Mouse (Mus musculus): ENCODE data around the gene Meox1. TPM values are rescaled to one million over a fixed set of nuclear protein-coding genes. Genes with fewer than 3 reads are reported as not detected.
A peak's percentile ranks its signal among the peaks of the same experiment; 100 is the strongest.

Gene Meox1
- polyA plus RNA-seq, 1 experiment from 2014 or later, result 15.2 TPM

DNA sequence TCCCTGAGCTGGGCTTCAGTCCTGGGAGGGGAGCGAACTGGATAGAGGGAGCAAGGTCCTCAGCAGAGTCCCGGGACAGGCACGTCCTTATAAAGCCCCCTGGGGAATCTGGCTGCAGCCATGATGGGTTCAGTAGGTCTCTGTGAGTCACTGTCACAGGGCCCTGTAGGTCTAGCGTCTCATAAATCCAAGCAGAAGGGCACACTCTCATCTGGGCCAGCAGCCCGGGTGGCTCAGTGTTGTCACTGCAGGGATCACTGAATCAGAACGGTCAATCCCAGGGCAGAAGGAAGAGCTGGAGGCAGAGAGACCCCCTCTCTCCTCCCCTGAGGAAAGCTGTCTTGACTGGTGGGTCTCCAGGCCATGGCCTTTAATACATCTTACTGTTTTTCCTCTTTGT is 14.6 kb upstream of the Meox1 start:
- peak; percentile 53; the same call in 1 of the 2 replicates for ATAC-seq (ENCODE audit: low FRiP score, low TSS enrichment)
- no peak overlapping the region for H3K4me2 ChIP-seq (replicated peaks; ENCODE audit: low read depth, low read length)
- H3K9me3 ChIP-seq (ENCODE audit: low read length), result no peaks in the 10 kb centered on the region
- H3K27ac ChIP-seq (ENCODE audit: low read length), result no peak overlapping the region
- no peaks in the 10 kb centered on the region for H3K36me3 ChIP-seq (ENCODE audit: insufficient read depth, low read length)
- no peak overlapping the region for H3K9ac ChIP-seq (replicated peaks; ENCODE audit: low read length)
- no peak overlapping the region for H3K4me3 ChIP-seq (ENCODE audit: low read length)
- peaks cover 25% of the 10 kb centered on the region for H3K4me1 ChIP-seq (ENCODE audit: insufficient read depth, low read length)
- H3K27me3 ChIP-seq (ENCODE audit: insufficient read depth, low read length), result no peaks in the 10 kb centered on the region
- 16% methylated on average over 6 of the region's 6 CpGs for WGBS

DNA sequence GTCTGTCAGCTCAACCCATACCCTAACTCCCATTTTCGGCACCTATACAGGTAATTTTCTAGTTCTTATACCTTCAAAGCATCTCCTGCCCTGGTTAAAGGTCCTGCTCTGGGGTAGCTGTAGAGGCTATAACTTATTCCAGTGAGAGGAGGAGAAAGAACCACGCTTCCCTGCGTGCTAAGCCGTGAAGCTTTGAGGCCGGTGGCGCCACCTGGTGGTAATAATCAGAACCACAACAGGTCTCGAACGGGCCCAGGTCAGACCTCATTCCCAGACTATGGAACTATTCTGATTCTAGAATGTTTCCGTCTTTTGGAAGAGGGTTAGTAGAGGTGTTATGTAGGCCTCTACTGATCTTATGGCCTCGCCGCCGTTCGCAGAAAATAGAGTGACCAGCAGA is 10.9 kb upstream of the Meox1 start:
- Histone ChIP-seq H3K4me2 (replicated peaks; ENCODE audit: low read depth, low read length) (no peak overlapping the region), H3K27ac (ENCODE audit: low read length) (no peak overlapping the region), H3K9ac (replicated peaks; ENCODE audit: low read length) (no peak overlapping the region), H3K4me1 (ENCODE audit: insufficient read depth, low read length) (peaks cover 37% of the 10 kb centered on the region), H3K4me3 (ENCODE audit: low read length) (no peak overlapping the region), H3K36me3 (ENCODE audit: insufficient read depth, low read length) (no peaks in the 10 kb centered on the region), H3K27me3 (ENCODE audit: insufficient read depth, low read length) (no peaks in the 10 kb centered on the region), H3K9me3 (ENCODE audit: low read length) (no peaks in the 10 kb centered on the region)
- WGBS, result 34% methylated on average over 13 of the region's 13 CpGs
- no peak for ATAC-seq (ENCODE audit: low FRiP score, low TSS enrichment)

DNA sequence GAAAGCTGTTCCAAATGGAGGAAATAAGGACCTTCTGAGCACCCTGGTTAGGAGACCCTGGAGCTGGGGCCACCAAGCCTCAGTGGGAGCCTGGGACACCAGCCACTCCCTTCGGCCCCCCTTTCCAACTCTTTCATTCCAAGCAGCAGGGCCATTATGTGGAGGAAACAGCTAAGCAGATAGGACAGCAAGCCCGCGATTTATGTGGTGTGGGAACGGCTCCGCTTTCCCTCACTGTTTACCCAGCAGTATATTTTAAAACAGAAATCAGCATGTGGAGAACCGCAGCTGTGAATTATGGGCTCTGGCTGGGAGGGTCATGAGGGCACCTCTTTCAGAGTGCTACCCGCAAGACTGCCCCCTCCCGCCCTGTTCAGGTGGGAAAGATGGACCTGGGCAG is 7.1 kb upstream of the Meox1 start:
- Histone ChIP-seq H3K9me3 (ENCODE audit: low read length) (no peaks in the 10 kb centered on the region), H3K27me3 (ENCODE audit: insufficient read depth, low read length) (no peaks in the 10 kb centered on the region), H3K4me3 (ENCODE audit: low read length) (no peak overlapping the region), H3K36me3 (ENCODE audit: insufficient read depth, low read length) (no peaks in the 10 kb centered on the region), H3K4me2 (replicated peaks; ENCODE audit: low read depth, low read length) (0 out of 2 replicates have a peak overlapping the region, but pooled peaks have one; percentile 2), H3K4me1 (ENCODE audit: insufficient read depth, low read length) (peaks cover 35% of the 10 kb centered on the region), H3K27ac (ENCODE audit: low read length) (peak overlapping the region; percentile 68; the same call in 1 of the 2 replicates), H3K9ac (replicated peaks; ENCODE audit: low read length) (no peak overlapping the region)
- WGBS, result 9% methylated on average over 8 of the region's 8 CpGs
- ATAC-seq (ENCODE audit: low FRiP score, low TSS enrichment), result peak; percentile 20; the same call in 1 of the 2 replicates

DNA sequence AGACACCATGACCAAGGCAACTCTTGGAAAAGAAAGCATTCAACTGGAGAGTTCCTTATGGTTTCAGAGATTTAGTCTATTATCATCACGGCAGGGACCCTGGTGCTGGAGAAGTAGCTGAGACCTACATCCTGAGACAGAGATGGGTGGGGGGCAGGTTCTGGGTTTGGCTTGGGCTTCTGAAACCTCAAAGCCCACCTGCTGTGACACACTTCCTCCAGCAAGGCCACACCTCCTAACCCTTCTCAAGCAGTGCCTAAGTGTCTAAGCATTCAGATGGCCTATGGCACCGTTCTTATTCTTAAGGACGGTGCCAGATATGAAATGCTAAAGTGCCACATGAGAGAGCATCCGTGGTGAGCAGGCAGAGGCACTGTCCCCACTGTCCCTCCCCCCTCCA is 4.2 kb upstream of the Meox1 start:
- WGBS, result 89% methylated on average over 4 of the region's 4 CpGs
- Histone ChIP-seq H3K4me3 (ENCODE audit: low read length) (no peak overlapping the region), H3K9ac (replicated peaks; ENCODE audit: low read length) (no peak overlapping the region), H3K27ac (ENCODE audit: low read length) (no peak overlapping the region), H3K36me3 (ENCODE audit: insufficient read depth, low read length) (no peaks in the 10 kb centered on the region), H3K4me2 (replicated peaks; ENCODE audit: low read depth, low read length) (no peak overlapping the region), H3K4me1 (ENCODE audit: insufficient read depth, low read length) (peaks cover 43% of the 10 kb centered on the region), H3K9me3 (ENCODE audit: low read length) (no peaks in the 10 kb centered on the region), H3K27me3 (ENCODE audit: insufficient read depth, low read length) (no peaks in the 10 kb centered on the region; the same call in 1 of the 2 replicates)
- no peak for ATAC-seq (ENCODE audit: low FRiP score, low TSS enrichment)

DNA sequence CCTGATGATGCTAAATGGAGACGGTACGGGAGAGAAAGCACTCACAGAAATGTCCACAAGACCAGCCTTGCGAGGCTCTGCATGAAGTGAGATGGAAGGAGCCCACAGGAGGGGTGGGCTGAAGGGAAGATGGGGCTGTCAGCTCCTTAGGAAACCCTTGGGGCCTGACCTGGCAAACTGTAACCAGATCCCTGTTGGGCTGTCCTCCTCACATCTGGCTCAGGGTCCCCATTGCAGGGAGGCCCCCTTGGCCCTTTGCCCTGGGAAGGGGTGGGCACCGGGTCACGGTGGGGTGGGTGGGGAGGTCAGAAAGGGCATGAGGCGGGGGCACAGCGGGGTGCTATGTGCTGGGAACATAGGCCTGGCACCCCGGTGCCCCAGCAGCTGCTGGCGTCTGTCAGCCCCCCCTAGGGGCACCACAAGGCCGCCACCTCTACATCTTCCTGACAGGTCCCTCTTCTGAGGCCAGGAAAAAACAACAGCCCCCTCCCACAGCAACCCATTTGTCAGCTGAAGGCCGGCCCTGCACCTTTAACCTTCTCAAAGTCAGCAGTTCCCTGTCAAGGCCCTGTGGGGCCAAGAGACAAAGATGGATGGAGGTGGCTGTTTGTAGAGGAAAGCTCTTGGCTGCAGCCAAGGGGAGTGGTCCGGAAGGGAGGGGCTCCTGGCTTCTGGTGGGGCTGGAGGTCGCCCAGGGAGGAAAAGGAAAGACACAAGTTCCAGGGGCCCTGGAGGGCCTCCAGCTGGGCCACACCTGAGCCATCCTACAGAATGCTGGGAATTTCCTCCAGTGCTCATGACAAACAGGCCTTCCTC is 2.6 kb upstream of the Meox1 start:
- Histone ChIP-seq H3K27me3 (ENCODE audit: insufficient read depth, low read length) (peaks cover 15% of the 10 kb centered on the region), H3K4me1 (ENCODE audit: insufficient read depth, low read length) (peaks cover 48% of the 10 kb centered on the region), H3K9me3 (ENCODE audit: low read length) (no peaks in the 10 kb centered on the region), H3K4me3 (ENCODE audit: low read length) (no peak overlapping the region), H3K27ac (ENCODE audit: low read length) (peak overlapping the region; percentile 70), H3K4me2 (replicated peaks; ENCODE audit: low read depth, low read length) (0 out of 2 replicates have a peak overlapping the region, but pooled peaks have one; percentile 17), H3K36me3 (ENCODE audit: insufficient read depth, low read length) (no peaks in the 10 kb centered on the region), H3K9ac (replicated peaks; ENCODE audit: low read length) (no peak overlapping the region)
- 12% methylated on average over 13 of the region's 13 CpGs for WGBS
- peak; percentile 79 for ATAC-seq (ENCODE audit: low FRiP score, low TSS enrichment)

DNA sequence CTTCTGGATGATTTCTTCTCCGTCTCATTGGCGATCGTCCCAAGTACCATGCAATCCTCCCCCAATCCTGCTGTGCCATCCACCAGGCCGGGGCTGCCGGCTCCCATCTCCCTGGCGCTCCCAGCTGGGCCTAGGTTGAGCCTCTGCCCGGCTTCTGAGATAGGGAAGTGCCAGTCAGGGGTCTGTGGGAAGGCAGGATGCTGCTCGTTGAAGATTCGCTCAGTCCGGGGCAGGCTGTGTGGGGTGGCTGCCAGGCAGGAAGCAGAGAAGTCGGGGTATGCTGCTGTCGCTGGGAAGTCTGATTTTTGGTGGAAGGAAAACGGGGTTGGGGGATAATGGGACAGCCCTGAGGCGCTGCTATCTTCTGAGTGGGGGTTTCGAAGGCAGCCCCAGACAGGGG is 614 bp downstream of the Meox1 start:
- no peaks in the 10 kb centered on the region for H3K9me3 ChIP-seq (ENCODE audit: low read length)
- ATAC-seq (ENCODE audit: low FRiP score, low TSS enrichment), result no peak
- H3K9ac ChIP-seq (replicated peaks; ENCODE audit: low read length), result peak overlapping the region; percentile 61
- H3K4me2 ChIP-seq (replicated peaks; ENCODE audit: low read depth, low read length), result peak overlapping the region; percentile 46
- peaks cover 19% of the 10 kb centered on the region for H3K27me3 ChIP-seq (ENCODE audit: insufficient read depth, low read length)
- peaks cover 60% of the 10 kb centered on the region for H3K4me1 ChIP-seq (ENCODE audit: insufficient read depth, low read length)
- H3K27ac ChIP-seq (ENCODE audit: low read length), result peak overlapping the region; percentile 7; the same call in 1 of the 2 replicates
- 18% methylated on average over 15 of the region's 15 CpGs for WGBS
- H3K4me3 ChIP-seq (ENCODE audit: low read length), result peak overlapping the region; percentile 31
- no peaks in the 10 kb centered on the region for H3K36me3 ChIP-seq (ENCODE audit: insufficient read depth, low read length)

DNA sequence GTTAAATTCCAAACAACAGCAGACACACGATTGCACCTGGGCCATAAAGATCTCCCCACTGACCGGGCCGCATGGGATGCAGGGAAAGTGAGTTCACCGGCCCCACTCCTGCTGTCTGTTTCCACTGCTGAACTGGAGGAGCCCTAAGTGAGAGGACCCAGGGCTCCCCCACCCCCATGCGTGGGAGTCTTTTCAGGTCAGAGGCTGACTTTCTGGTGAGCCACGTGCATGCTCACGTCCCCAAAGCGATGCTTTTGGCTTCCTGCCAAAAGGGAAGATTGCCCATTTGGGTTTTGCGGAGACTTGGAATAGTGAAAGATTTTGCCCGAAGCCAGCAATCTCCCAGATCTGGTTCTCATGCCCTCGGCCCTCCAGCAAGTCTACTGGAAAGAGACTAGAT is 2.7 kb downstream of the Meox1 start:
- ATAC-seq (ENCODE audit: low FRiP score, low TSS enrichment), result no peak

DNA sequence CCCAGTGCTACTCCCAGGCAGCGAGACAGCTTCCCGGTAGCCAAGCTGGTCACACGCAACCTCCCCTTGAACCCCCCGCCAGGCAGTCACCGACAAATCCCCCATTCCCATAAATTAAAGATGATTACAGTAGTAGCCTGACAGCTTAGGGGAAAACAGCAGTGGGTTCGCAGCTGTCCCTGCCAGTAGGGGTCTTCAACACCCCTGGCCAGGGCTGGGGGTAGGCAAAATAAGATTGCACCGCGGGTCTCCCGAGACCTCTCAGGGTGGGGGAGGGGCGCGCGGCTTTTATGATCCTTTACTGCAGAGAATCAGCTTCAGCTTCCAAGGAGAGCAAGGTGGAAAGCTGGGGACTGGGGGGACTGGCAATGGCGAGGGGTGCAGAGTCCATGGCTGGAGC is 4.4 kb downstream of the Meox1 start:
- Histone ChIP-seq H3K9me3 (ENCODE audit: low read length) (no peaks in the 10 kb centered on the region), H3K27ac (ENCODE audit: low read length) (no peak overlapping the region), H3K4me3 (ENCODE audit: low read length) (peak overlapping the region; percentile 22; the same call in 1 of the 2 replicates), H3K27me3 (ENCODE audit: insufficient read depth, low read length) (peaks cover 23% of the 10 kb centered on the region), H3K4me1 (ENCODE audit: insufficient read depth, low read length) (peaks cover 71% of the 10 kb centered on the region), H3K36me3 (ENCODE audit: insufficient read depth, low read length) (no peaks in the 10 kb centered on the region), H3K9ac (replicated peaks; ENCODE audit: low read length) (peak overlapping the region; percentile 39; the same call in 1 of the 2 replicates), H3K4me2 (replicated peaks; ENCODE audit: low read depth, low read length) (peak overlapping the region; percentile 50)
- 0 out of 2 replicates have a peak, but pooled peaks have one; percentile 3 for ATAC-seq (ENCODE audit: low FRiP score, low TSS enrichment)
- under 1% methylated on average over 13 of the region's 13 CpGs for WGBS

More for the DNA sequence above, 2.7 kb downstream of the Meox1 start:
- no peak overlapping the region for H3K27ac ChIP-seq (ENCODE audit: low read length)
- peaks cover 66% of the 10 kb centered on the region for H3K4me1 ChIP-seq (ENCODE audit: insufficient read depth, low read length)
- H3K27me3 ChIP-seq (ENCODE audit: insufficient read depth, low read length), result peaks cover 23% of the 10 kb centered on the region
- H3K9ac ChIP-seq (replicated peaks; ENCODE audit: low read length), result no peak overlapping the region
- H3K4me3 ChIP-seq (ENCODE audit: low read length), result 0 out of 2 replicates have a peak overlapping the region, but pooled peaks have one; percentile 8
- peak overlapping the region; percentile 46 for H3K4me2 ChIP-seq (replicated peaks; ENCODE audit: low read depth, low read length)
- H3K36me3 ChIP-seq (ENCODE audit: insufficient read depth, low read length), result no peaks in the 10 kb centered on the region
- 3% methylated on average over 11 of the region's 11 CpGs for WGBS
- no peaks in the 10 kb centered on the region for H3K9me3 ChIP-seq (ENCODE audit: low read length)

DNA sequence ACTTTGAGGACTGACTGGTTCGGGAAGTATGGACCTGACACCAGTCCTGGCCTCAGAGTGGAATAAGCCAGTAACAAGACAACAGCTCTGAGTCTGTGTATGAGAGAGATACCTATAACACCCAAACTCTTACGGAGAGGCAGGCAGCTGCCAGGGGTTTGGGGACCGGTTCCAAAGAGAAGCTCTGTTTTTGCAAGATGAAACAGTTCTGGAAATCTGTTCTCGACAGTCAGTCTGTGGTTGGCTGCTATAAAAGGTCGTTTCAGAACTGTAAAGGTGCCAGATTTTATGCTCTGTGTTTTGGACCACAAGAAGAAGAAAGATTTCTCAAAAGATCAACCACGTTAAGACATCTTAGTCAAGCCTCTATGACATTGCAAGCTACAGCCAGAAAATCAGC is 5.4 kb downstream of the Meox1 start:
- H3K27me3 ChIP-seq (ENCODE audit: insufficient read depth, low read length), result peaks cover 23% of the 10 kb centered on the region
- no peaks in the 10 kb centered on the region for H3K9me3 ChIP-seq (ENCODE audit: low read length)
- ATAC-seq (ENCODE audit: low FRiP score, low TSS enrichment), result no peak
- no peak overlapping the region for H3K4me2 ChIP-seq (replicated peaks; ENCODE audit: low read depth, low read length)
- no peak overlapping the region for H3K27ac ChIP-seq (ENCODE audit: low read length)
- 59% methylated on average over 6 of the region's 6 CpGs for WGBS
- H3K4me1 ChIP-seq (ENCODE audit: insufficient read depth, low read length), result peaks cover 65% of the 10 kb centered on the region
- H3K4me3 ChIP-seq (ENCODE audit: low read length), result no peak overlapping the region
- H3K36me3 ChIP-seq (ENCODE audit: insufficient read depth, low read length), result no peaks in the 10 kb centered on the region
- H3K9ac ChIP-seq (replicated peaks; ENCODE audit: low read length), result no peak overlapping the region

DNA sequence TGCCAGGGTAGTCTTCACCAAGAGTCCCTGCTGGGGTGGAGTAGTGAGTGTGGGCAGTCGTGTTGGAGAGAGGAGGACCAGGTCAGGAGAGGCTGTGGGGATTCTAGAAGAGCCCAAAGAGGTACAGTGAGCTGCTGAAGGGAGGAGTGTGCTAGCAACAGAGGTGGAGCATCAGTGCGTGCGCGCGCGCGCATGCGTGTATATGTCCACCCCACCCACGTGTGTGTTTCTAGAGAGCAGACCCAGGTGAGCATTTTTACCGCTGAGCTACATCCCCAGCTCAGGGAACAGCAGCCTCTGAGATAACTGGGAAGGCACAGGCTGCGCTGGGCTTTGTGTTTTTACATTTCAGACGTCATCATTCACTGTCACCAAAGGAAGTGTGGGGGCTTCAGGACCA is 7.7 kb downstream of the Meox1 start:
- H3K9me3 ChIP-seq (ENCODE audit: low read length), result no peaks in the 10 kb centered on the region
- no peak overlapping the region for H3K4me2 ChIP-seq (replicated peaks; ENCODE audit: low read depth, low read length)
- H3K27me3 ChIP-seq (ENCODE audit: insufficient read depth, low read length), result peaks cover 11% of the 10 kb centered on the region; the same call in 1 of the 2 replicates
- peak; percentile 29; the same call in 1 of the 2 replicates for ATAC-seq (ENCODE audit: low FRiP score, low TSS enrichment)
- peak overlapping the region; percentile 70; the same call in 1 of the 2 replicates for H3K27ac ChIP-seq (ENCODE audit: low read length)
- peaks cover 65% of the 10 kb centered on the region for H3K4me1 ChIP-seq (ENCODE audit: insufficient read depth, low read length)
- no peak overlapping the region for H3K4me3 ChIP-seq (ENCODE audit: low read length)
- 0 out of 2 replicates have a peak overlapping the region, but pooled peaks have one; percentile 22 for H3K9ac ChIP-seq (replicated peaks; ENCODE audit: low read length)
- H3K36me3 ChIP-seq (ENCODE audit: insufficient read depth, low read length), result no peaks in the 10 kb centered on the region
- 66% methylated on average over 12 of the region's 12 CpGs for WGBS

All from kidney, embryonic 16.5 days (tissue).